ENCODE assay signal across 23 mouse cellular contexts in the genomic region with DNA sequence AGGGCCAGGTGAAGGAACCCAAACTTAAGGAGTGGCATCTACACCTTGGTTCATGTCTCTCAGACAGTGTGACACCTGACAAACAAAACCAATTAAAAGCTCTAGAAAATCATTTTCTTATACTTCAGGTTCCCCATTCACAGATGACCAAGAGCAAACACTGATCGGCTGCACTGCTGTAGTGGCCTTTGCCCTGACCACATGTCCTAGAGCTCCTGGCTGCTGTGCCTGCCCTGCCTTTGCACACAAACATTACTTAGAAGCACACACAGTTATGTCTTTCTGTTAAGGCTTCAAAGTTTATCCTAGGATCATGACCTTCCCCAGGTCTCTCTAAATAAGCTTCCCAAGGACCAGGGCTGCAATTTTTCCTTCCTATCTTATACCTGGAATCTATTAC.
"Had no signal": no experiment of that assay in that cellular context is flagged by ENCODE, and none has a peak within 500 bp of the region (broad histone marks: within the 10 kb centered on the region; RNA-seq: fewer than 3 reads in every experiment).

No protein-coding gene starts in this region.

- H3K4me1 ChIP-seq: heart, embryonic 12.5 days; hindbrain, embryonic 10.5 days; hindbrain, embryonic 12.5 days; intestine, embryonic 15.5 days; limb, embryonic 10.5 days; limb, embryonic 12.5 days; liver, embryonic 13.5 days had no signal

- DNase-seq: gastrocnemius, adult 2 months; gastrocnemius, postnatal 10 days; gastrocnemius, postnatal 25 days; heart, adult 2 months; heart, postnatal 10 days; heart, postnatal 4 days; kidney, adult 18-20 months; kidney, postnatal 14 days; kidney, postnatal 4 days; liver, embryonic 13.5 days had no signal

- H3K4me2 ChIP-seq: heart, embryonic 12.5 days; hindbrain, embryonic 12.5 days; hindbrain, embryonic 14.5 days; intestine, embryonic 15.5 days; limb, embryonic 12.5 days; liver, embryonic 13.5 days; liver, embryonic 15.5 days had no signal

- H3K27ac ChIP-seq: gastrocnemius, adult 2 months; heart, adult 2 months; hindbrain, embryonic 10.5 days; hindbrain, embryonic 12.5 days; hindbrain, embryonic 14.5 days; intestine, embryonic 15.5 days; layer of hippocampus, adult 2 months; left cerebral cortex, adult 2 months; limb, embryonic 10.5 days; limb, embryonic 12.5 days; liver, embryonic 13.5 days; liver, embryonic 15.5 days had no signal

- H3K4me3 ChIP-seq: gastrocnemius, adult 2 months; heart, adult 2 months; heart, embryonic 12.5 days; hindbrain, embryonic 10.5 days; hindbrain, embryonic 12.5 days; intestine, embryonic 15.5 days; layer of hippocampus, adult 2 months; left cerebral cortex, adult 2 months; limb, embryonic 10.5 days; limb, embryonic 12.5 days; liver, embryonic 13.5 days; liver, embryonic 15.5 days had no signal

- H3K36me3 ChIP-seq: heart, embryonic 12.5 days; hindbrain, embryonic 10.5 days; hindbrain, embryonic 12.5 days; intestine, embryonic 15.5 days; limb, embryonic 10.5 days; limb, embryonic 12.5 days; liver, embryonic 13.5 days; liver, embryonic 15.5 days had no signal

- H3K9me3 ChIP-seq: heart, embryonic 12.5 days; hindbrain, embryonic 10.5 days; hindbrain, embryonic 12.5 days; intestine, embryonic 15.5 days; limb, embryonic 10.5 days; limb, embryonic 12.5 days; liver, embryonic 13.5 days; liver, embryonic 15.5 days had no signal

- H3K27me3 ChIP-seq: heart, embryonic 12.5 days; hindbrain, embryonic 12.5 days; intestine, embryonic 15.5 days; liver, embryonic 13.5 days; liver, embryonic 15.5 days had no signal

- ATAC-seq: hindbrain, embryonic 16.5 days; inflammation-experienced regulatory T-cells, adult 6 months; intestine, embryonic 15.5 days; intestine, postnatal 0 days had no signal

- H3K9ac ChIP-seq: heart, embryonic 12.5 days; hindbrain, embryonic 12.5 days; hindbrain, embryonic 14.5 days; intestine, embryonic 15.5 days; limb, embryonic 12.5 days; liver, embryonic 13.5 days; liver, embryonic 15.5 days had no signal
